Mouse (Mus musculus): ENCODE data around the gene Gm26602.

DNA sequence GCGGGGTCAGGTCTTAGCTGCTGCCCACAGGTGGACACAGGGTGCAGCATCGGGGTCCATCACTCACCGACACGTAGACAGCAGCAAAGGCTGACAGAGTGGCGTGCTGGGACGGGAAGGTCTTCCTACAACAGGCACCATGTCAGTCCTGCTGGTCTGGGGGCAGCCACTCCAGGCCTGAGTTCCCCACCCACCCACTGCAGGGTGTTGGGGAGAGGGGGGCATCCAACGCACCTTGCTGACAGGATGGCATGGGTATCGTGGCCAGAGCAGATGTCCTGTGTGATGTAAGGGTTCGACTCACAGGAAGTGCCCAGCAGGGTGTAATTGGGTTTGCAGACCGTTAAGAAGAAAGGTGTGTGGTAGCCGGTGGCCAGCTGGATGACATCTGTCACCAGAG is 44.1 kb upstream of the Gm26602 start:
- TF ChIP-seq TAL1 (IDR thresholded peaks at IDR 0.05; ENCODE audit: low read length) (no peak), GATA1 (IDR thresholded peaks at IDR 0.05; ENCODE audit: low read length) (no peak)
